Mouse (Mus musculus) hindbrain, postnatal 0 days (tissue): ENCODE data around the gene Paxx. TPM values are rescaled to one million over a fixed set of nuclear protein-coding genes. Genes with fewer than 3 reads are reported as not detected.

Experiments
- ATAC-seq: fragments of 200-750 bp; cut with Nextera tagmentation; 2 replicates; pipeline ENCODE4 v1.8.0; 2017; ENCODE audit warnings: mild to moderate bottlenecking, moderate TSS enrichment, moderate library complexity
- DNase-seq: peaks from one replicate; pipeline ENCODE4 v3.0.0-alpha.2; 2015; ENCODE audit warnings: low spot score
- H3K27ac ChIP-seq: fragments of 300-500 bp; sonication (generic); 2 replicates; pipeline ENCODE4 v1.5.1; 2014; ENCODE audit warnings: mild to moderate bottlenecking
- H3K27me3 ChIP-seq: fragments of 300-500 bp; sonication (generic); 2 replicates; pipeline ENCODE4 v1.6.1; 2014; ENCODE audit warnings: low read length, mixed read lengths; ENCODE audit not compliant: insufficient read depth
- H3K36me3 ChIP-seq: fragments of 300-500 bp; sonication (generic); 2 replicates; pipeline ENCODE4 v1.6.1; 2014; ENCODE audit warnings: low read length, mixed read lengths; ENCODE audit not compliant: insufficient read depth
- H3K4me1 ChIP-seq: fragments of 300-500 bp; sonication (generic); 2 replicates; pipeline ENCODE4 v1.6.1; 2014; ENCODE audit warnings: antibody characterized with exemption, low read length, mixed read lengths; ENCODE audit not compliant: insufficient read depth
- H3K4me2 ChIP-seq: fragments of 300-500 bp; sonication (generic); 2 replicates; pipeline ENCODE4 v1.6.1; 2014; ENCODE audit warnings: low read depth, mild to moderate bottlenecking, low read length, moderate library complexity, mixed read lengths
- H3K4me3 ChIP-seq: fragments of 300-500 bp; sonication (generic); 2 replicates; pipeline ENCODE4 v1.5.1; 2014; ENCODE audit warnings: low read length
- H3K9ac ChIP-seq: fragments of 300-500 bp; sonication (generic); replicated peaks from 2 replicates; pipeline ENCODE4 v1.6.1; 2014; ENCODE audit warnings: mild to moderate bottlenecking, low read length, moderate library complexity, mixed read lengths
- H3K9me3 ChIP-seq: fragments of 300-500 bp; sonication (generic); 2 replicates; pipeline ENCODE4 v1.6.1; 2016; ENCODE audit warnings: low read length, mixed read lengths
- CTCF ChIP-seq: IDR thresholded peaks from 2 replicates; pipeline ENCODE4 v1.5.1; 2016; ENCODE audit warnings: antibody characterized with exemption, control low read depth, low read depth
- WGBS: fragments of 180-500 bp; shearing (Covaris S2); extraction: QIAGEN DNeasy Blood & Tissue Kit; methylation state at CpG from one replicate; pipeline ENCODE4 v1.1.7; 2014; 5-methylcytosine and 5-hydroxymethylcytosine counted together
- polyA plus RNA-seq: library from polyadenylated mRNA; unstranded; fragments of >200 nt; fragmentation: Nextera tagmentation; extraction: Ambion mirVana; gene quantifications from 2 replicates; pipeline ENCODE4 v1.2.1, GENCODE M21; 2015
- total RNA-seq: library from RNA; depleted of rRNA; stranded (reverse); fragments of >200 nt; gene quantifications from 2 replicates; pipeline ENCODE4 v1.2.3, GENCODE M21; 2014

Gene Paxx
- total and polyA plus RNA-seq, 2 experiments from 2014 or later, result 141 to 187 TPM

- H3K9me3 ChIP-seq, result no peaks in the 10 kb centered on the region
- no peak for TF ChIP-seq CTCF
- no peaks in the 10 kb centered on the region for H3K36me3 ChIP-seq
- DNase-seq, result peak; percentile 86
- 63% methylated on average over 10 of the region's 10 CpGs for WGBS
- peaks cover 15% of the 10 kb centered on the region for H3K4me1 ChIP-seq
- 0 out of 2 replicates have a peak overlapping the region, but pooled peaks have one; percentile 24 for H3K9ac ChIP-seq
- no peaks in the 10 kb centered on the region for H3K27me3 ChIP-seq
- H3K4me2 ChIP-seq, result 0 out of 2 replicates have a peak overlapping the region, but pooled peaks have one; percentile 7
- no peak overlapping the region for H3K4me3 ChIP-seq
- peak overlapping the region; percentile 77 for H3K27ac ChIP-seq
- ATAC-seq, result peak; percentile 75
Measured at GRCm38 (mm10) chr2:25468962-25469915, 8.3 kb upstream of the Paxx start.

GRCm38 (mm10) chr2:25467606-25468303 lies 6.9 kb upstream of the Paxx start:
- H3K27me3 ChIP-seq, result no peaks in the 10 kb centered on the region
- H3K4me3 ChIP-seq, result no peak overlapping the region
- no peak for TF ChIP-seq CTCF
- H3K9ac ChIP-seq, result no peak overlapping the region
- no peak overlapping the region for H3K27ac ChIP-seq
- no peaks in the 10 kb centered on the region for H3K9me3 ChIP-seq
- ATAC-seq (no peak), DNase-seq (no peak)
- no peaks in the 10 kb centered on the region for H3K36me3 ChIP-seq
- H3K4me2 ChIP-seq, result no peak overlapping the region
- 76% methylated on average over 14 of the region's 14 CpGs for WGBS
- H3K4me1 ChIP-seq, result peaks cover 15% of the 10 kb centered on the region

- 50% methylated on average over 10 of the region's 10 CpGs for WGBS
Measured at GRCm38 (mm10) chr2:25465816-25466635, 5.1 kb upstream of the Paxx start.

GRCm38 (mm10) chr2:25465256-25465655 lies 4.4 kb upstream of the Paxx start:
- WGBS, result 85% methylated on average over 2 of the region's 2 CpGs
- Histone ChIP-seq H3K4me2 (no peak overlapping the region), H3K36me3 (no peaks in the 10 kb centered on the region), H3K4me1 (peaks cover 19% of the 10 kb centered on the region), H3K9ac (no peak overlapping the region), H3K4me3 (no peak overlapping the region), H3K9me3 (no peaks in the 10 kb centered on the region), H3K27ac (peak overlapping the region; percentile 33; the same call in 1 of the 2 replicates), H3K27me3 (no peaks in the 10 kb centered on the region)
- ATAC-seq (no peak), DNase-seq (no peak)
- TF ChIP-seq CTCF, result no peak

More at GRCm38 (mm10) chr2:25465816-25466635, 5.1 kb upstream of the Paxx start:
- Histone ChIP-seq H3K9ac (no peak overlapping the region), H3K27me3 (no peaks in the 10 kb centered on the region), H3K36me3 (no peaks in the 10 kb centered on the region), H3K4me3 (no peak overlapping the region), H3K4me1 (peaks cover 19% of the 10 kb centered on the region), H3K27ac (peak overlapping the region; percentile 33; the same call in 1 of the 2 replicates), H3K4me2 (no peak overlapping the region), H3K9me3 (no peaks in the 10 kb centered on the region)
- DNase-seq (peak; percentile 25), ATAC-seq (no peak)
- TF ChIP-seq CTCF, result no peak

- Histone ChIP-seq H3K27ac (no peak overlapping the region), H3K4me1 (peaks cover 17% of the 10 kb centered on the region), H3K4me3 (no peak overlapping the region), H3K27me3 (no peaks in the 10 kb centered on the region), H3K36me3 (peaks cover 8% of the 10 kb centered on the region; the same call in 1 of the 2 replicates), H3K9ac (no peak overlapping the region), H3K9me3 (no peaks in the 10 kb centered on the region), H3K4me2 (no peak overlapping the region)
- no peak for TF ChIP-seq CTCF
- 91% methylated on average over 3 of the region's 3 CpGs for WGBS
- no peak for ATAC-seq
- DNase-seq, result no peak
Measured at GRCm38 (mm10) chr2:25463630-25464029, 2.7 kb upstream of the Paxx start.

- Histone ChIP-seq H3K4me3 (peak overlapping the region; percentile 72), H3K4me1 (peaks cover 17% of the 10 kb centered on the region), H3K36me3 (peaks cover 18% of the 10 kb centered on the region; the same call in 1 of the 2 replicates), H3K9ac (peak overlapping the region; percentile 70), H3K27ac (peak overlapping the region; percentile 94), H3K9me3 (no peaks in the 10 kb centered on the region), H3K27me3 (no peaks in the 10 kb centered on the region), H3K4me2 (peak overlapping the region; percentile 75)
- 0 out of 2 replicates have a peak, but pooled peaks have one; percentile 0 for ATAC-seq
- TF ChIP-seq CTCF, result no peak
- no peak for DNase-seq
- 23% methylated on average over 3 of the region's 3 CpGs for WGBS
Measured at GRCm38 (mm10) chr2:25461407-25461806, 513 bp upstream of the Paxx start.
